Mouse (Mus musculus): ENCODE measurements at regions not wholly inside any gene's neighbourhood (a gene's known extent, or its start where the extent isn't known, plus 50 kb on each side); places are given as distances from the start of the nearest gene placed in this dataset.

GRCm38 (mm10) chr5:64682326-64682845, 120.8 kb upstream of the Klf3 start:
- peaks cover 5% of the 10 kb centered on the region; the same call in 1 of the 2 replicates for H3K9me3 ChIP-seq
- H3K27me3 ChIP-seq = no peaks in the 10 kb centered on the region
- H3K4me2 ChIP-seq = no peak overlapping the region
- no peak for ATAC-seq (ENCODE audit: insufficient number of reproducible peaks, insufficient read depth, low FRiP score, low TSS enrichment, low read depth)
- 89% methylated on average over 7 of the region's 7 CpGs for WGBS
- H3K4me1 ChIP-seq (replicated peaks) = no peaks in the 10 kb centered on the region
- H3K9ac ChIP-seq (replicated peaks) = no peak overlapping the region
- no peak overlapping the region for H3K4me3 ChIP-seq (replicated peaks)
- no peak overlapping the region for H3K27ac ChIP-seq
- no peaks in the 10 kb centered on the region for H3K36me3 ChIP-seq

GRCm38 (mm10) chr5:64683419-64683818, 119.8 kb upstream of the Klf3 start:
- Histone ChIP-seq H3K4me2 (no peak overlapping the region), H3K27me3 (no peaks in the 10 kb centered on the region), H3K27ac (no peak overlapping the region), H3K36me3 (no peaks in the 10 kb centered on the region), H3K9ac (replicated peaks) (no peak overlapping the region), H3K9me3 (peaks cover 5% of the 10 kb centered on the region; the same call in 1 of the 2 replicates), H3K4me1 (replicated peaks) (no peaks in the 10 kb centered on the region), H3K4me3 (replicated peaks) (no peak overlapping the region)
- no peak for ATAC-seq (ENCODE audit: insufficient number of reproducible peaks, insufficient read depth, low FRiP score, low TSS enrichment, low read depth)
- 88% methylated on average over 4 of the region's 4 CpGs for WGBS

- no peak overlapping the region for H3K27ac ChIP-seq
- H3K9me3 ChIP-seq = peaks cover 5% of the 10 kb centered on the region; the same call in 1 of the 2 replicates
- no peaks in the 10 kb centered on the region for H3K36me3 ChIP-seq
- H3K4me1 ChIP-seq (replicated peaks) = no peaks in the 10 kb centered on the region
- WGBS = 83% methylated on average over 5 of the region's 5 CpGs
- ATAC-seq (ENCODE audit: insufficient number of reproducible peaks, insufficient read depth, low FRiP score, low TSS enrichment, low read depth) = no peak
- no peak overlapping the region for H3K4me2 ChIP-seq
- no peaks in the 10 kb centered on the region for H3K27me3 ChIP-seq
- no peak overlapping the region for H3K4me3 ChIP-seq (replicated peaks)
- no peak overlapping the region for H3K9ac ChIP-seq (replicated peaks)
Observed at GRCm38 (mm10) chr5:64684275-64684674, 118.9 kb upstream of the Klf3 start.

GRCm38 (mm10) chr5:64690148-64690547, 113.0 kb upstream of the Klf3 start:
- Histone ChIP-seq H3K4me3 (replicated peaks) (no peak overlapping the region), H3K4me1 (replicated peaks) (no peaks in the 10 kb centered on the region), H3K9me3 (peaks cover 5% of the 10 kb centered on the region; the same call in 1 of the 2 replicates), H3K27ac (no peak overlapping the region), H3K36me3 (no peaks in the 10 kb centered on the region), H3K27me3 (no peaks in the 10 kb centered on the region), H3K9ac (replicated peaks) (no peak overlapping the region), H3K4me2 (no peak overlapping the region)
- 90% methylated on average over 7 of the region's 7 CpGs for WGBS
- ATAC-seq (ENCODE audit: insufficient number of reproducible peaks, insufficient read depth, low FRiP score, low TSS enrichment, low read depth) = no peak

- 87% methylated on average over 8 of the region's 8 CpGs for WGBS
- Histone ChIP-seq H3K36me3 (no peaks in the 10 kb centered on the region), H3K9ac (replicated peaks) (no peak overlapping the region), H3K4me2 (no peak overlapping the region), H3K4me1 (replicated peaks) (no peaks in the 10 kb centered on the region), H3K27me3 (no peaks in the 10 kb centered on the region), H3K9me3 (peaks cover 3% of the 10 kb centered on the region; the same call in 1 of the 2 replicates), H3K27ac (no peak overlapping the region), H3K4me3 (replicated peaks) (no peak overlapping the region)
- ATAC-seq (ENCODE audit: insufficient number of reproducible peaks, insufficient read depth, low FRiP score, low TSS enrichment, low read depth) = no peak
Observed at GRCm38 (mm10) chr5:64691406-64692100, 111.6 kb upstream of the Klf3 start.

GRCm38 (mm10) chr5:64692335-64692734, 110.9 kb upstream of the Klf3 start:
- Histone ChIP-seq H3K27me3 (no peaks in the 10 kb centered on the region), H3K4me2 (no peak overlapping the region), H3K36me3 (no peaks in the 10 kb centered on the region), H3K27ac (no peak overlapping the region), H3K4me3 (replicated peaks) (no peak overlapping the region), H3K9ac (replicated peaks) (no peak overlapping the region), H3K9me3 (no peaks in the 10 kb centered on the region), H3K4me1 (replicated peaks) (no peaks in the 10 kb centered on the region)
- 93% methylated on average over 11 of the region's 11 CpGs for WGBS
- no peak for ATAC-seq (ENCODE audit: insufficient number of reproducible peaks, insufficient read depth, low FRiP score, low TSS enrichment, low read depth)

GRCm38 (mm10) chr5:64693616-64694015, 109.6 kb upstream of the Klf3 start:
- 80% methylated on average over 8 of the region's 8 CpGs for WGBS
- Histone ChIP-seq H3K36me3 (no peaks in the 10 kb centered on the region), H3K27ac (no peak overlapping the region)

GRCm38 (mm10) chr5:64694606-64695005, 108.6 kb upstream of the Klf3 start:
- H3K4me1 ChIP-seq (replicated peaks) = no peaks in the 10 kb centered on the region
- H3K9ac ChIP-seq (replicated peaks) = no peak overlapping the region
- no peaks in the 10 kb centered on the region for H3K9me3 ChIP-seq
- ATAC-seq (ENCODE audit: insufficient number of reproducible peaks, insufficient read depth, low FRiP score, low TSS enrichment, low read depth) = no peak
- WGBS = 77% methylated on average over 8 of the region's 8 CpGs
- no peaks in the 10 kb centered on the region for H3K27me3 ChIP-seq
- H3K4me3 ChIP-seq (replicated peaks) = no peak overlapping the region
- H3K36me3 ChIP-seq = no peaks in the 10 kb centered on the region
- no peak overlapping the region for H3K4me2 ChIP-seq
- no peak overlapping the region for H3K27ac ChIP-seq

More at GRCm38 (mm10) chr5:64693616-64694015, 109.6 kb upstream of the Klf3 start:
- H3K9me3 ChIP-seq = no peaks in the 10 kb centered on the region
- no peaks in the 10 kb centered on the region for H3K4me1 ChIP-seq (replicated peaks)
- no peak for ATAC-seq (ENCODE audit: insufficient number of reproducible peaks, insufficient read depth, low FRiP score, low TSS enrichment, low read depth)
- no peak overlapping the region for H3K4me2 ChIP-seq
- no peak overlapping the region for H3K9ac ChIP-seq (replicated peaks)
- no peak overlapping the region for H3K4me3 ChIP-seq (replicated peaks)
- H3K27me3 ChIP-seq = no peaks in the 10 kb centered on the region

- Histone ChIP-seq H3K36me3 (no peaks in the 10 kb centered on the region), H3K4me3 (replicated peaks) (no peak overlapping the region), H3K9me3 (no peaks in the 10 kb centered on the region), H3K9ac (replicated peaks) (no peak overlapping the region), H3K27me3 (no peaks in the 10 kb centered on the region), H3K4me1 (replicated peaks) (no peaks in the 10 kb centered on the region), H3K4me2 (no peak overlapping the region), H3K27ac (no peak overlapping the region)
- 85% methylated on average over 14 of the region's 14 CpGs for WGBS
- ATAC-seq (ENCODE audit: insufficient number of reproducible peaks, insufficient read depth, low FRiP score, low TSS enrichment, low read depth) = no peak
Observed at GRCm38 (mm10) chr5:64696099-64696498, 107.1 kb upstream of the Klf3 start.

GRCm38 (mm10) chr5:64697466-64697865, 105.7 kb upstream of the Klf3 start:
- ATAC-seq (ENCODE audit: insufficient number of reproducible peaks, insufficient read depth, low FRiP score, low TSS enrichment, low read depth) = no peak
- no peaks in the 10 kb centered on the region for H3K9me3 ChIP-seq
- no peak overlapping the region for H3K4me2 ChIP-seq
- H3K4me3 ChIP-seq (replicated peaks) = no peak overlapping the region
- 82% methylated on average over 5 of the region's 5 CpGs for WGBS
- no peak overlapping the region for H3K27ac ChIP-seq
- peaks cover 7% of the 10 kb centered on the region for H3K4me1 ChIP-seq (replicated peaks)
- no peaks in the 10 kb centered on the region for H3K27me3 ChIP-seq
- H3K36me3 ChIP-seq = no peaks in the 10 kb centered on the region
- H3K9ac ChIP-seq (replicated peaks) = no peak overlapping the region

GRCm38 (mm10) chr5:64698458-64699116, 104.6 kb upstream of the Klf3 start:
- Histone ChIP-seq H3K4me3 (replicated peaks) (no peak overlapping the region), H3K36me3 (no peaks in the 10 kb centered on the region), H3K9ac (replicated peaks) (no peak overlapping the region), H3K4me2 (no peak overlapping the region), H3K9me3 (no peaks in the 10 kb centered on the region), H3K27ac (no peak overlapping the region), H3K27me3 (no peaks in the 10 kb centered on the region), H3K4me1 (replicated peaks) (peaks cover 14% of the 10 kb centered on the region)
- no peak for ATAC-seq (ENCODE audit: insufficient number of reproducible peaks, insufficient read depth, low FRiP score, low TSS enrichment, low read depth)
- WGBS = 89% methylated on average over 6 of the region's 6 CpGs

All from limb, embryonic 12.5 days (tissue).